Mouse (Mus musculus): Measurements from ENCODE around the gene Dll3.

DNA sequence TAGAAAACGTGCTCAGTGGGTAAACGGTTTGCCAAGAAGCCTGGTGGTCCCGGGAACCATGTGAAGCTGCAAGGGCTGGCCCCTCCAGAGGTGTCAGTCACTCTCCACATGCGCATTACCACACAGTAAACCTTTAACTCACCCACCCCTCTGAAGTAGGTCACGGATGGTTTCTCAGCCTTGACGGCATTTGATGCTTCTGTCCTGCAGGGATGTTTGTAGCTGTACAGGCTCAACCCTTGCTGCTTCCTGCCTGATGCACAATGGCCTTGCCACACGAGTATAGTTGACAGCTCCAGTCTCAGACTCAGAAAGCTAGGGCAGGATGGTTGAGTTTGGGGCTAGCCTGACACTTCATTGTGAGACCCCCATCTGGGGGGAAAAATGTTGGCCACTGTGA, 21.4 kb downstream of the Dll3 start:
- TF ChIP-seq CTCF (IDR thresholded peaks at IDR 0.05; ENCODE audit: borderline replicate concordance, extremely low read depth, insufficient read depth, insufficient read length) = no peak
- no peak for TF ChIP-seq POLR2A (IDR thresholded peaks at IDR 0.05; ENCODE audit: borderline replicate concordance, extremely low read depth, insufficient read depth, insufficient read length, poor library complexity, severe bottlenecking)

Data from brain, embryonic 14.5 days (tissue).